Mouse (Mus musculus) heart, postnatal 0 days (tissue): Measurements from ENCODE around the gene Men1. TPM values are rescaled to one million over a fixed set of nuclear protein-coding genes. Genes with fewer than 3 reads are reported as not detected.

Source experiments
- ATAC-seq: fragments of 200-750 bp; cut with Nextera tagmentation; 2 replicates; pipeline ENCODE4 v1.8.0; 2017; ENCODE audit warnings: low read depth, moderate number of reproducible peaks, moderate library complexity; ENCODE audit not compliant: insufficient read depth
- DNase-seq: peaks from one replicate; pipeline ENCODE4 v3.0.0-alpha.2; 2016; ENCODE audit warnings: low spot score
- H3K27ac ChIP-seq: fragments of 300-500 bp; sonication (generic); 2 replicates; pipeline ENCODE4 v1.5.1; 2014; ENCODE audit warnings: low read depth, mild to moderate bottlenecking
- H3K27me3 ChIP-seq: fragments of 300-500 bp; sonication (generic); 2 replicates; pipeline ENCODE4 v1.6.1; 2014; ENCODE audit warnings: low read length, mixed read lengths; ENCODE audit not compliant: control insufficient read depth, insufficient read depth
- H3K36me3 ChIP-seq: fragments of 300-500 bp; sonication (generic); replicated peaks from 2 replicates; pipeline ENCODE4 v1.6.1; 2014; ENCODE audit warnings: low read length, mixed read lengths; ENCODE audit not compliant: control insufficient read depth, insufficient read depth
- H3K4me1 ChIP-seq: fragments of 300-500 bp; sonication (generic); 2 replicates; pipeline ENCODE4 v1.6.1; 2014; ENCODE audit warnings: antibody characterized with exemption; ENCODE audit not compliant: control insufficient read depth, insufficient read depth
- H3K4me2 ChIP-seq: fragments of 300-500 bp; sonication (generic); 2 replicates; pipeline ENCODE4 v1.6.1; 2014; ENCODE audit warnings: low read depth, mild to moderate bottlenecking, low read length, moderate library complexity
- H3K4me3 ChIP-seq: fragments of 300-500 bp; sonication (generic); 2 replicates; pipeline ENCODE4 v1.5.1; 2014; ENCODE audit warnings: low read depth, low read length
- H3K9ac ChIP-seq: fragments of 300-500 bp; sonication (generic); replicated peaks from 2 replicates; pipeline ENCODE4 v1.6.1; 2014; ENCODE audit warnings: low read depth, low read length, mixed read lengths
- H3K9me3 ChIP-seq: fragments of 300-500 bp; sonication (generic); replicated peaks from 2 replicates; pipeline ENCODE4 v1.6.1; 2016; ENCODE audit warnings: low read length; ENCODE audit not compliant: control insufficient read depth
- CTCF ChIP-seq: IDR thresholded peaks from 2 replicates; pipeline ENCODE4 v1.5.1; 2016; ENCODE audit warnings: antibody characterized with exemption, control low read depth, low read depth
- EP300 ChIP-seq: IDR thresholded peaks from 2 replicates; pipeline ENCODE4 v1.6.1; 2016; ENCODE audit warnings: antibody characterized with exemption, low read depth
- WGBS: fragments of 180-500 bp; shearing (Covaris S2); extraction: QIAGEN DNeasy Blood & Tissue Kit; methylation state at CpG from one replicate; pipeline ENCODE4 v1.1.7; 2014; 5-methylcytosine and 5-hydroxymethylcytosine counted together
- polyA plus RNA-seq: library from polyadenylated mRNA; unstranded; fragments of >200 nt; fragmentation: Nextera tagmentation; extraction: Ambion mirVana; gene quantifications from 2 replicates; pipeline ENCODE4 v1.2.1, GENCODE M21; 2015
- total RNA-seq: library from RNA; depleted of rRNA; stranded (reverse); fragments of >200 nt; gene quantifications from 2 replicates; pipeline ENCODE4 v1.2.3, GENCODE M21; 2014; ENCODE audit warnings: low replicate concordance

Men1 gene
- total and polyA plus RNA-seq, 2 experiments from 2014 or later, result 20.3 to 46.5 TPM

DNA sequence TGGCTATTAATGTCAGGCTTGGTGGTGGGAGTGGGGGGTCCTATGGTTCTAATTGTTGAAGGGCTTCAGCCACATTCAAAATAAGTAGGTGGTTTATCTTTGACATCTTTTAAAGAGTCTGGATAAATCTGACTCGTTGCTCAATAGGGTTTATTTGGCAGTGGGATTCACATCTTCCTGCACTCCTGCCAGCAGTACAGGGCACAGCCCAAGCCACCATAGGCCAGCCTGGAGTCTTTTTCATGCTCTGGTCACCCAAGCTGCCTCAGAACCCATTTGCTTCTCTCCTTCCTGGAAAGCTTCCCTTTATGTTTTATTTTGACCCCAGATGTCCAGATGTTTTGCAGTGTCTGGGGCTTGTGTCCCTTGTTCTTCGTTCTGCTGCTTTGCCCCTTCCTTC is 41.9 kb downstream of the Men1 start:
- H3K4me1 ChIP-seq, result peaks cover 17% of the 10 kb centered on the region; the same call in 1 of the 2 replicates
- H3K27ac ChIP-seq, result peak overlapping the region; percentile 61; the same call in 1 of the 2 replicates
- H3K4me3 ChIP-seq, result no peak overlapping the region
- no peaks in the 10 kb centered on the region for H3K27me3 ChIP-seq
- DNase-seq, result no peak
- TF ChIP-seq CTCF, result no peak
- TF ChIP-seq EP300, result no peak
- peaks cover 63% of the 10 kb centered on the region for H3K36me3 ChIP-seq
- H3K9ac ChIP-seq, result no peak overlapping the region
- no peaks in the 10 kb centered on the region for H3K9me3 ChIP-seq
- ATAC-seq, result no peak
- WGBS, result 50% methylated on average over 2 of the region's 2 CpGs
- no peak overlapping the region for H3K4me2 ChIP-seq

DNA sequence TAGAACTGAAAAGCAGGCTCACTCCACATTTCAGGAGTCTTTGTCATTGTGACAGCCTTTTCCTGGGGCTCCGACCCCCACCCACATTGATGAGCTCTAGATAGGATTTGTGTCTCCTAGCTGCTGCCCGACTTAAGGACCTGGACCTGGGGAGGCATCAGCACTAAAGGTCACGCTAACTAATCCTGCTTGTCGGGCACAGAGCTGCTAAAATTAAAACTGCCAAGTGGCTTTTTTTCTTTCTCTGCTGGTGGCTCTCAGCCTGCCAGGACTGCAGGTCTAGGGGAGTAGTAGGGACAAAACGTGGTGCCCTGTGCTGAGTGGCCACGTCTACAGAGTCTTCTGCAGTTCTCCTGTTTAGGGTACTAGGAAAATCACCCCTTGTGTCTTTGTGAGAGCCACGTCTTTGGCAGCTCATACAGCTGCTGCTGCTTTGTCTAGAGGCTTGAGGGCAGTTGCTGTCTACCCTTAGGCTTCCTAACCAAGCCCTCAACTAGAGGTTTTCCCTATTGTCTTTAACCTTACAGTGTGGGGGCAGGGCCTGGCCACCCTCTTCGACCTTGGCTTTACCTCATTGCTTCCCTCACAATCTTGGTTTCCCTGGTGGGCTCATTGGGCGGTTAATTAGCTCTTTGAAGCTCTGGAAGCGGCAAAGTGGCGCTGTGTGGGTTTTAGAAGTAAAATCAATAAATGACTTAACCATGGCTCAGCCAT is 42.7 kb downstream of the Men1 start:
- Histone ChIP-seq H3K9ac (no peak overlapping the region), H3K4me2 (no peak overlapping the region), H3K9me3 (no peaks in the 10 kb centered on the region), H3K4me1 (peaks cover 23% of the 10 kb centered on the region), H3K36me3 (peaks cover 55% of the 10 kb centered on the region), H3K27me3 (no peaks in the 10 kb centered on the region), H3K27ac (peak overlapping the region; percentile 61), H3K4me3 (no peak overlapping the region)
- peak; percentile 39 for DNase-seq
- ATAC-seq, result 0 out of 2 replicates have a peak, but pooled peaks have one; percentile 19
- TF ChIP-seq CTCF (no peak), EP300 (no peak)
- WGBS, result 61% methylated on average over 11 of the region's 11 CpGs

- 90% methylated on average over 9 of the region's 9 CpGs for WGBS
- ATAC-seq, result no peak
- Histone ChIP-seq H3K4me2 (no peak overlapping the region), H3K9me3 (no peaks in the 10 kb centered on the region), H3K27me3 (no peaks in the 10 kb centered on the region), H3K4me3 (no peak overlapping the region), H3K36me3 (peaks cover 25% of the 10 kb centered on the region), H3K4me1 (peaks cover 40% of the 10 kb centered on the region), H3K9ac (no peak overlapping the region), H3K27ac (no peak overlapping the region)
- DNase-seq, result no peak
- TF ChIP-seq EP300, result no peak
- no peak for TF ChIP-seq CTCF
Measured at GRCm38 (mm10) chr19:6380411-6381166, 45.8 kb downstream of the Men1 start.

DNA sequence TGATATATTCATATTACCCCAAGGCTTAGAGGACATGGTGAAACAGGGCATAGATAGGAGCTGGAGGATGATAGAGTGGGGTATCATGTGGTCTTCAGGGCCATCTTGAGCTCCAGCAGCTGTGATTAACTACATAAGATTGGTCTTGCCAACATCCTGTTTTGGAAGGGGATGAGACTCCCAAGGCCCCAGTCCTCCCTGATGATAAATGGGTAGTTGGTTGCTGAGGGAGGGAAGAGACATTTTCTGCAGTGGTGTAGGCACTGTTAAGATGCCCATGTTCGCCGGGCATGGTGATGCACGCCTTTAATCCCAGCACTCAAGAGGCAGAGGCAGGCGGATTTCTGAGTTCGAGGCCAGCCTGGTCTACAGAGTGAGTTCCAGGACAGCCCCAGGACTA is 46.5 kb downstream of the Men1 start:
- H3K9me3 ChIP-seq, result no peaks in the 10 kb centered on the region
- no peak overlapping the region for H3K4me2 ChIP-seq
- DNase-seq, result no peak
- H3K9ac ChIP-seq, result no peak overlapping the region
- ATAC-seq, result no peak
- no peak overlapping the region for H3K4me3 ChIP-seq
- no peaks in the 10 kb centered on the region for H3K27me3 ChIP-seq
- 99% methylated on average over 5 of the region's 5 CpGs for WGBS
- peaks cover 40% of the 10 kb centered on the region for H3K4me1 ChIP-seq
- H3K36me3 ChIP-seq, result peaks cover 19% of the 10 kb centered on the region
- TF ChIP-seq EP300 (no peak), CTCF (no peak)
- H3K27ac ChIP-seq, result no peak overlapping the region

DNA sequence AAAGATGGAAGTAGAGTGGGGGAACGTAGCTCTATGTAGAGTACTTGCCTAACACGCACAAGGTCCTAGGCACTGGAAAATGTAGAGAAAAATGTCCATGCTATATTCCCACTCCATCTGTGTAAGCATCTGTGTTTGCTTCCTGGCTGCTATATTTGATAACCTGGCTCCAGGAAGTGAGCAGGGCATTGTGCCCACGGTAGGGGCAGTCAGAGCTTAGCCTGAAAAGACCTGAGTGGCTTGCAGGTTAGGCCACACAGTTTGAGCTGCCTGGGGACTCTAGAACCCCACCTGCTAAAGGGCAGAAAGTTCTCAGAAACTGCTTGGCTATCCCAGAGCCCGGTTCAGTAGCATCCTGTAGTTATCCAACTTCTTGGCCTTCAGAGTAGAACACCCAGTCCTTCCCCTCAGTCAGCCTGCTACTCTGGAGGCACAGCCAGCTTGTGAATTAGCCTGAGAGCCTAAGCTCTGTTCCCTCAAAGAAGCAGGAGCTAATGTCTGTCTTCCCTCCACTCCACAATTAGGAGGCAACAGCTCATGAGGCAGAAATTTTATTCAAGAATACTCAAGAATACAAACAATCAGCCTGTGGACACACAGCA is 47.6 kb downstream of the Men1 start:
- no peak overlapping the region for H3K4me3 ChIP-seq
- no peak overlapping the region for H3K4me2 ChIP-seq
- 55% methylated on average over 4 of the region's 4 CpGs for WGBS
- DNase-seq (no peak), ATAC-seq (no peak)
- H3K36me3 ChIP-seq, result peaks cover 19% of the 10 kb centered on the region; the same call in 1 of the 2 replicates
- H3K27me3 ChIP-seq, result no peaks in the 10 kb centered on the region
- H3K9me3 ChIP-seq, result no peaks in the 10 kb centered on the region
- no peak overlapping the region for H3K9ac ChIP-seq
- H3K27ac ChIP-seq, result peak overlapping the region; percentile 87
- TF ChIP-seq EP300, result no peak
- TF ChIP-seq CTCF, result no peak
- peaks cover 38% of the 10 kb centered on the region for H3K4me1 ChIP-seq
